Mouse (Mus musculus) thymus, postnatal 0 days (tissue): ENCODE measurements around the gene Erf. TPM values are rescaled to one million over a fixed set of nuclear protein-coding genes. Genes with fewer than 3 reads are reported as not detected.

Experiments
- DNase-seq: peaks from one replicate; pipeline ENCODE4 v3.0.0-alpha.2; 2015; ENCODE audit warnings: low spot score
- polyA plus RNA-seq: library from polyadenylated mRNA; unstranded; fragments of >200 nt; fragmentation: Nextera tagmentation; extraction: Ambion mirVana; gene quantifications from 2 replicates; pipeline ENCODE4 v1.2.1, GENCODE M21; 2015

Erf gene
- polyA plus RNA-seq, 1 experiment from 2014 or later, result 6.4 TPM

DNA sequence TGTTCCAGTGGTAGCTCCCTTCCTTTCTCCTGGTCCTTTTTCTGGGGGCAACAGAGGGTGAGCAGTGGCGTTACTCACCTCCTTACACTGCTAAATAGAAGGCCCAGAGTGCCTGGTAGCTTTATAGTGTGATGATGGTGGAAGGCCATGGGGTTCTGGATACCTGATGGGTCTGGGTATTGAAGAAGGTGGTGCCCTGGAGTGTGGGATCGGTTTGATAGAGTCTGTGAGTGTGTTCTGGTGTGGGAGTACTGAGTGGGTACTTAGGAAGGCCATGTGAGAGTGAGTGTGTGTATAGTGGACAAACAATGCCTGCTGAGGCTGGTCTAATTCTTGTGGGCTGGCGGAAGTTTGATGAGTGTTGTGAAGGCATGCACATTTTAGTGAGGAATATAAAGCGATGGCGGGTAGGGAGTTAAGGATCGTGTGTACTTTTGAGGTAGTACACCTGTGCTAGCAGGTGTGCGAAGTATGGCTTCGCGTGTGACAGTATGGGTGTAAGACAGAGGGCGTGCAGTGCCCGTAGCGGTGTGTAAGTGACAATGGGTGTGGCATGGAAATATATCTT lies 30.7 kb upstream of the Erf start:
- no peak for DNase-seq

DNA sequence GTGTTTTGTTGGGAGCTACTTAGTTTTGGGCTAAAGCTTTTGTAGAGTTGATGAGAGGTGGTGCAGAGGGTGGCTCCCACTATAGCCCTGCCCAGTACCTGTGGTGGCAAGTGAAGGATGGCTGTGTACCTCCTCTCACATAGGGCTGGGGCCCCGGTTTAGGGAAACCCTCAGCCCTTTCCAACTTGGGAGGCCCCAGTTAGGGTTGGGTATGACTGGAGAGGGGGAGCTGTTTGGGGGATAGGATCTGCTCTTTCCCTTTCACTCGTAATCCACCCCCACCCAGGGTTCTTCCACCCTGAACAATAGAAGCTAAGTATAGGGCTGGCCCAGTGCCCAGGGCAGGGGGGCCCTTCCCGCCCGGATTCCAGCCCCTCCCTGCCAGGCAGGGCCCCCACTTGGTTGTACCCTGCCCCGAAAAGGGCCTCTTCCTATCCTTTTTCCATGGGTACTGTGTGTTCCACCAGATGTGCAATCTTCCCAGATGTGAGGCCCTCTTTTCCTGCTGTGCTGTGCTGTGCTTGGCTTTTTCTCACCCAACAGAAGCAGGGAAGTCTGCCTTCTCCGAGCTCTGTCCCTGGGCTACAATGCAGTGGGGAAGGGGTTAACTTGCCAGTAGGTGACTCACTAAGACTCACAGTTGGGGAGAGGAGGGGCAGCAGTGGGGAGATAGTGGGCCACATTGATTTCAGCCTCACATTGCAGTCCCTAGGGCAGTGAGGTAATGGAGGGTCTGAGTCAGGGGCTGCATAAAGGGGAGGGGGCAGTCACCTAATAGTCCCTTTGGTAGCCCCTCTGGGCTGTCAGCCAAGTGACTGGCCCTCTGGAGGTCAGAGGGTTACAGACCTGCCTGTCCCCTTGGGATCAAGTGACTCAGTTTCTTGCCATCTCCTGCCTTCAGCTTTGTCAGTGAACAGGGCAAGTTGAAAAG lies 29.6 kb upstream of the Erf start:
- DNase-seq, result no peak

DNA sequence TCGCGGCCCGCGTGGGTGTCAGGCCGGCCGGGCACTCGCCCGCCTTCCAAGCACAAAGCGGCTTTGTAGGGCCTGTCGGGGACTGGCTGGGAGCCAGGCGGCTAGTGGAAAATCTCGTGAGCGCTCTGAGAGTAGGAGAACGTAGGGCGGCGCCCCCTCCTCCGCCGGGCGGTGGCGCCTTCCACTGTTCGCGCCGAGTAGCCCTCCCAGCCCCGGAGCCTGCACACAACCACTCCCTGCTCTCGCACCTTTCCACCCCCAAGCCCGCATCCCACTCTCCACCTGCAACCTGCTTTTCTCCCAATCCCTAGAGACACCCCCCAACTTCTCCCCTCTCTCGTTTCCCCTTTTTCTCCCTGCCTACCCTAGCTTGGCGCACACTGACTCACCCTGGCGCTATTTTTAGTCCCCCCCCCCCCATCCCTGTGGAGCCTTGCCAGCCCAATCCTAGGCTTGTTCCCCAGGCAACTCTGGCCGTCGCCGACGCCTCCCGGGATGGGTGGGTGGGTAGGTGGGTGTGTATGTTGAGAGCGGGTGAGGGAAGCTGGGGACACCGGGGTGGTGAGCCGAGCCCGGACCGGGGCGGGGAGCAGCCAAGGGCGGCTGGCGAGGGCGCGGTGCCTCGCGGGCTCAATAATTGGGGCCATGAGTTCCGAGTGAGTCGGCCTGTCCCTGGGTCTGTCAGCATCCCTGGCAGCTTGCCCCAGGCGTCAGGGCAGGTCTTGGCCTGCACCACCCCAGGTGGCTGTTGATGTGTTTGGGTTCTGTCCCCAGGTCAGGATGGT lies 28.7 kb upstream of the Erf start:
- peak; percentile 86 for DNase-seq

DNA sequence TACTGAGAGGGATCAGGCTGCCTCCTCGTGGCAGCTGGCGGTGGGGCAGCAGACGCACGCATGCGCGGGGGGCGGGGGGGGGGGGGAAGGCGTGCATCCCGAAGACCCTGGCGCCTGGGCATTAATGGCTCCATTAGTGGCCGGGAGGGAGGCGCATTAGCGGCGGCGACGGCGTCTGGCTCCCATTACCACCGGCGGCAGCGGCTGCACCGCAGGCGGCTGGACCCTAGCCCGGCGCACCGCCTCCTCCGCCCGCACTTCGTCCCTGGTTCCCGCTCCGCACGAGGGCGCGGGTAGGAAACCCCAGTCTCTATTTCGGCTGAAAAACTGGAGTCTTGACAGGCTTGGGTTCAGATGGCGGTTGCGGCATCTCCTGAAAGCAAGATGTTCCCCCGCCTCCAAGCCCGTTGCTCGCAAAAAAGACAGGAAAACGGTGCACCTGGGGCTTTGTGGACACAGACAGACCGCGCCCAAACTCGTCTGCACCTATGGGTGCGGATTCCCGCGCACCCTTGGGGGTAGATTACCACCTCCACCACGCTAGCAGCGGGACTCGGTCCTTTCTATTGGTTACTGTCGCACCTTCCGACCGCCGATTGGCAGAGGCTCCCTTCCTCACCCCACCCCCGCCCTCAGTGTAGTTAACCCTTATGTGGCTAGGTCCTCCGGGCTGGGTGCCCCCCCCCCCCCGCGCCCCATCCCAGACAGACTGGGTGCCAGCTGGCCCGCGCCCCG lies 27.9 kb upstream of the Erf start:
- DNase-seq, result peak; percentile 96

DNA sequence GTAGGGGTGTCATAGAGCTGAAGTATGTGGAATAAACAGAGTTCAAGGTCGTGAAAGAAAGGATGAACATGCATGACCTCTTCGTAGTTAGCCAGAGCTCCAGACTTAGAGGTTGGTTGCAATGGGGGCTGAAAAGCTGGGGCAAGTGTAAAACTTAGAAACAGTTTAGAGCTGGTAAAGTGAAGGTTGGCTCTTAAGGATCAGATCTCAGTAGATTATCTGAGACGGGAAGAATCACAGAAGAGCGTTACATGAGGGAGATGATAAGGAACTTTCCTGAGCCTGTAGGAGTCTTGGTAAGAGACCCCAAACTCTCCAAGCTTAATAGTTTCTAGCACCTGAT lies 27.4 kb upstream of the Erf start:
- DNase-seq, result peak; percentile 75

DNA sequence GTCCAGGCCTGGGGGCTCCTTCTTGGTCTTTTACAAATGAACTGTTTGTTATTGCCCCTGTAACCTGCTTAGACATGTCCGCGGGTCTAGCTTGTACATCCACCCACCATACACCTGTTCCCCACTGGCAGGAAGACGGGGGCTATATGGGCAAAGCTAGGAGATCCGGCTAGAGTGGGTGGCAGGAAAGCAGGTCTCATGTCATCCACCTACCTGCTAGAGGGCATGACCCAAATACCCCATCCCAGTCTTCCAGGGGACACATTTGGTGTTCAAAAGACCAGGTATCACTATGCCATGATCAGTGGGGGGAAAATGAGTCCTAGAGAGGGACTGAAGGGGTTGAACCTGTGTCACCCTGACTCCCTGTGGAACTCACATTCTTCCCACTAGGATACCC lies 26.8 kb upstream of the Erf start:
- no peak for DNase-seq

DNA sequence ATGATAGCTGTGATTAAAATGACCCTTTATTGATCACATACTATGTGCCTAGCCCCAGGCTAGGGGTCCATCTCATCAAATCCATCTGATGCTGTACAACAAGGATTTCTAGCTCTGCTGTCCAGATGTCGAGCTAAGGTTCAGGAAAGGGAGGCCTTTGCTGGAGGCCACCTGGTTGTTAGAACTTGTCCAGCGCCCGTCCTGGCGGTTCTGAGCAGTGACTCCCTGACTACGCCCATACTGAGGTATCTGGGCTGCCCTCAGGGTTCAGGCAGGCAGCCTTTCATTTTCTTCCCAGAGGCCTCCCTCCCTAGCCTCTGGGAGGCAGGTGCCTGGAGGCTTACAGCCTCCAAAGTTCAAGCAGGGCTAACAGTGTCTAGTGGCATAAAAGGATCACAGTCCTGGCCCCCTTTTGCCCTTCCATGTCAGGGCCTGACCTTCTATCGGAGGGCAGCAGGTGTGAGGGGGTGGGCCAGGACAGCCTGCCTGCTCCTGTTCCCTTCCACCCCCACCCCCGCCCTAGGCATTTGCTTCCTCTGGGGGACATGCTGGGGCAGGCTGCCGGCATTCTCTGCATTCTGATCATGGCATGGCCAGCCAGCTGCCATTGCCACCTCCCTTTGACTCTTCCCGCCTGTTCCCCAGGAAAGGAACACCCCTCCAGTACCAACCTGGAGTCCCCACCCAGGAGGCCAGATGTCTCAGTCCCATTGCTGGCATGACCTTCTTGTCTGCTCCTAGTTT lies 25.2 kb upstream of the Erf start:
- no peak for DNase-seq

DNA sequence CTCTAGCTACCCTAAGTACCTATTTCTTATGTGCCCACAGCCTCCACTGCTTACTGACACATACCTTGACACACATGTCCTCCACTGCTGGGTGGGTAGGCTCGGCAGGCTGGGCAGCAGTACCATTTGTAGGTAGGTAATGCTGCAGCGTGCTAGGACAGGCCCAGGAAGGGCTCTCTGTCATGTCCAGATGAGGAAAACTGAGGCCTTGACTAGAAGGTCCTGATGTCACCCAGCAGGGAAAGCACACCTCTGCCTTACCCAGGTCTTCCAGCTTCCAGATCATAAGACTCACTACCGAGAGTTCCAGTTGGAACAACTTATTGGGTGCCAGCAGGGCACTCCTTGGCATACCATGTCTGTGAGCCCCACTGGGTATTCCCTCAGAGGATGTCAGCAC lies 24.4 kb upstream of the Erf start:
- no peak for DNase-seq

DNA sequence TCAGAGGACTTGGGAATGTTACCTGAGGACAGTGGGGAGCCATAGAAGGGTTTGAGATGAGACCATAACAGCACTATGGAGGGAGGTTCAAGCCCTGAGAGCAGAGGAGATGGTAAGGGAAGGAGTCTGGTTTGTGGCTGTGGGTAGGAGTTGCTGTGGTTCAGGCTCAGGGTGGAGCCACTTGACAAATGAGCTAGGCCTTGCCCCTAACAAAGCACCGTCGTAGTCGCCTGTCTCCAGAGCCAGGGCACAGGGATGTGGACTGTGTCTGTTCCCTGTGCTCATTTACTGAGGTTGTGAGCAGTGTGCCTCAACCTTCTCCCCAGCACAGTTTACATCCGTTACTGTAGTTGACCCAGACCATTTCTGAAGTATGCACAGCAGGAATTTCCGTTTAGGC lies 24.0 kb upstream of the Erf start:
- DNase-seq, result peak; percentile 50

DNA sequence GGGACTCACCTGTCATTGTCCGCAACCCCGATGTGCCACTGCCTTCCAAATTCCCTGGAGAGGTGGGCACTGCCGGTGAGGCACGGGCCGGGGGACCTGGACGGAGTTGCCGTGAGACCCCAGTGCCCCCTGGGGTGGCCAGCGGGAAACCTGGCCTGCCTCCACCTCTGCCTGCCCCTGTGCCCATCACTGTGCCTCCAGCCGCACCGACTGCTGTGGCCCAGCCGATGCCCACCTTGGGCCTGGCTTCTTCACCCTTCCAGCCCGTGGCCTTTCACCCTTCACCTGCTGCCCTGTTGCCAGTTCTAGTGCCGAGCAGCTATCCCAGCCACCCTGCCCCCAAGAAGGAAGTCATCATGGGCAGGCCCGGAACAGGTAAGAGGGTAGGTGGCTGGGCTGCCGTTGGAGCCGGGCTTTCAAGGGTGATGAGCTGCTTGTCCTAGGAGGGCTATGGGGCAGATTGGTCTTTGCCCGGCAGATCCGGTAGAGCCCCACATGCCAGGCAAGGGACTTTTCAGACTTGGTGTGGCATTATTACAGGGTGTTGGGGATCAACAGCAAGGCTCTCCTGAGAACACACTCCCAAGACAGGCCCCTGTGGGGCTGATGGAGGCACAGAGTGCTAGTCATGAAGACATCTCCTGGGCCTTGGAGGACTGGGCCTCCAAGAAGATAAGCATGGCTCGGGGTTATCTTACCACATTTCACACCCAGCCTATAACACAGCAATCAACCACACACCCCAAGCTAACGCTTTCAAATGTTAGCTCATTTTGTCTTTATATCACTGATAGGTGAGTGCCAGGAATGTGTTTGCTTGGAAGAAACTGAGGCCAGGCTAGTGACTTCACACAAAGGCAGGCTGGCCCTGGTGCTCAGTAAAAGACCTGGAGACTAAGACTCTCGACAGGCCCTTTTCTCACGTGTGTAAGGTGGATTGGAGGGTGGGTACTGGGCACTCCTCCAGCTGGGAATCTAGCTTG lies 23.0 kb upstream of the Erf start:
- no peak for DNase-seq

DNA sequence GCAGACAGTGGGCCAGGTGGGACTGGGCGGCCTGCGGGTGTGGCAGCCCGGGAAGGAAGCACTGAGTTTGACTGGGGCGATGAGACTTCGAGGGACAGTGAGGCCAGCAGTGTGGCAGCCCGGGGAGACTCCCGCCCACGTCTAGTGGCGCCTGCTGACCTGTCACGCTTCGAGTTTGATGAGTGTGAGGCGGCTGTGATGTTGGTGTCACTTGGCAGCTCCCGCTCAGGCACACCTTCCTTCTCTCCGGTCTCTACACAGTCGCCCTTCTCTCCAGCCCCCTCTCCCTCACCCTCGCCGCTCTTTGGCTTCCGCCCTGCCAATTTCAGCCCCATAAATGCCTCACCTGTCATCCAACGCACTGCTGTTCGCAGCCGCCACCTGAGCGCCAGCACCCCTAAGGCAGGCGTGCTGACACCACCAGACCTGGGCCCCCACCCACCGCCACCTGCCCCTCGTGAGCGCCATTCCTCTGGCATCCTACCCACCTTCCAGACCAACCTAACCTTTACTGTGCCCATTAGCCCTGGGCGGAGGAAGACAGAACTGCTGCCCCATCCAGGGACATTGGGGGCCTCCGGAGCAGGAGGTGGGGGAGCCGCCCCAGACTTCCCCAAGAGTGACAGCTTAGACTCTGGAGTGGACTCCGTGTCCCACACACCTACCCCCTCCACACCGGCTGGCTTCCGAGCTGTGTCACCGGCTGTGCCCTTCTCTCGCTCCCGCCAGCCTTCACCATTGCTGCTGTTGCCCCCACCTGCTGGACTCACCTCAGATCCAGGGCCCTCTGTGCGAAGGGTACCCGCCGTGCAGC lies 22.1 kb upstream of the Erf start:
- no peak for DNase-seq

DNA sequence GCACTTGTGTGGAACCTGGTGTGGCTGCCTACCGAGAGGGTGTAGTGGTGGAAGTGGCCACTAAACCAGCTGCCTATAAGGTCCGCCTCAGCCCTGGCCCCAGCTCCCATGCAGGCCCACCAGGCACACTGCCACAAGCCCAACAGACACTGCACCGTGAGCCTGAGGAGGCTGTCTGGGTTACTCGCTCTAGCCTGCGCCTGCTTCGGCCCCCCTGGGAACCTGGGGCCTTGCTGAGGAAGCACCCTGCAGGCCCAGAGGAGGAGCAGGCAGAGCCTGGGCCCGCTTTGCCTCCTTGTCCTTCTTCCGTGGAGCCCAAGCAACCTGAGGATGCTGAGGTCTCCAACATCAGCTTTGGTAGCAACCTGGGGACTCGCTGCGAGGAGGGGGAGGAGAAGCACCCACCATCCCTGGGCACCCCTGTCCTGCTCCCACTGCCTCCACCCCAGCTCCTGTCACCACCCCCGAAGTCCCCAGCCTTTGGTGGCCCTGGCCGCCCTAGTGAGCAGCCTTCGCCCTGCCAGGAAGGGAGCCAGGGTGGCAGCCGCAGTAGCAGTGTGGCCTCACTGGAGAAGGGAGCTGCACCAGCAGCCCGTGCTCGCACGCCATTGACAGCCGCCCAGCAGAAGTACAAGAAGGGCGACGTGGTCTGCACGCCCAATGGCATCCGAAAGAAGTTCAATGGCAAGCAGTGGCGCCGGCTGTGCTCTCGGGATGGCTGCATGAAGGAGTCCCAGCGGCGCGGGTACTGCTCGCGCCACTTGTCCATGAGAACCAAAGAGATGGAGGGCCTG lies 21.3 kb upstream of the Erf start:
- DNase-seq, result no peak

DNA sequence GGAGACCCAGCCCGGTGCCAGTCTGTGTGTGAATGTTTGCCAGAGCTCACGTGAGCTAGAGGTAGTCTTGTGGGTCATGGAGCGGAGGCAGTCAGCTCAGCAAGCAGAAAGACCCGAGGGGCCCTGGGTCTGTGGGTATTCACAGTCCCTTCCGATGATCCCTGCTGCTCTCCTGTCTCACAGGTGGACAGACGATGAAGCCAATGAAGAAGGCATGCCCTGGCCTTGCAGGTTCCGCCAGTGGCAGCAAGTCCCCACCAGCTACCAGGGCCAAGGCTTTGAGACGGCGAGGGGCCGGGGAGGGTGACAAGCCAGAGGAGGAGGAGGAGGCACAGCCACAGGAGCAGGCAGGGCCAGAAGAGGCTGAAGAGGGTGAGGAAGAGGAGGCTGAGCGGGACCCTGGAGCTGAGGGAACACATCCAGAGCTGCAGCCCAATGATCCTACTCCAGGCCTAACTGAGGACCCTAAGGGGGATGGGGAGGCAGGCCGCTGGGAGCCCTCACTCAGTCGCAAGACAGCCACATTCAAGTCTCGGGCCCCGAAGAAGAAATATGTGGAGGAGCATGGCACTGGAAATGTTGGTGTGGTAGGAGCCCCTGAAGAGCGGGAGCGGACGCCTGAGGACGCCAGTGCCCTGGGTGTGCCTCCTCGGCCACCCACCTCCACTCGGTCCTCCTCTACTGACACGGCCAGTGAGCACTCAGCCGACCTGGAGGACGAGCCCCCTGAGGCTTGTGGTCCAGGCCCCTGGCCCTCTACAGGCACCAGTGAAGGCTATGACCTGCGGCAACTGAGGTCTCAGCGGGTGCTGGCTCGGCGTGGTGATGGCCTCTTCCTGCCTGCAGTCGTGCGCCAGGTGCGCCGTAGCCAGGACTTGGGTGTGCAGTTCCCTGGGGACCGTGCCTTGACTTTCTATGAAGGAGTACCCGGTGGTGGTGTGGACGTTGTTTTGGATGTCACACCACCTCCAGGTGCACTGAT lies 20.4 kb upstream of the Erf start:
- no peak for DNase-seq

DNA sequence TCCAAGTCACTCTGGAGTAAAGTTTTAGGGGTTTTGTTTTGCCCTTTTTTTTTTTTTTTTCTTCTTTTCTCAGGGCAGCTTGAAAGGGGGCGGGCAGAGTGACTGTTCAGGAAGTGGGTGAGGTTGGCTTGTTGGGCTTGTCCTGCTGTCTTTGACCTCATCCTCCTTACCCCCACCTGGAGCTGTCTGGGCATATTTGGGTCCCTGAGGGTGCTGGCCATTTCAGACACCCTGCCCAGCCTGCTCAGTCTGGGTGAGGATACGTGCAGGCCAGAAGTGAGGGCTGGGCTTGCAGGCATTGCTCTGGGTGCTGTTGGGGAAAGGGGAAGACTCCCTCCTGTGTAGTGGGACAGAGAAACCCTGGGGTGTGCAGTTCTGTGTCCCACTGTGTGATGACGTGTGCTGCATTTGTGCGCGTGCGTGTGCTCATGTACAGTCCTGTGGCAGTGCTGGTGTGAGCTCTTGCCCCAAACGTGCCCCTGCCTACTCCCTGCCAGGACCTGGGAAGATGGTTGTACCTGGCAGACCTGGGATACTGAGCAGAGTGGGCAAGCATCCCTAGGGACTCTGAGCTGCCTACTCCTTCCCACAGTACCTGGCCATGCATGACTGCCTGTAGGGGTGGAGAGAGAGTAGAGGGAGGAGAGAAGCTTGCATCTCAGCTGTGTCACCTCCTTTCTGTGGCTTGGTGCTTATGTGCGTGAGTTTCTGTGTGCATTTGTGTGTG lies 19.1 kb upstream of the Erf start:
- no peak for DNase-seq

DNA sequence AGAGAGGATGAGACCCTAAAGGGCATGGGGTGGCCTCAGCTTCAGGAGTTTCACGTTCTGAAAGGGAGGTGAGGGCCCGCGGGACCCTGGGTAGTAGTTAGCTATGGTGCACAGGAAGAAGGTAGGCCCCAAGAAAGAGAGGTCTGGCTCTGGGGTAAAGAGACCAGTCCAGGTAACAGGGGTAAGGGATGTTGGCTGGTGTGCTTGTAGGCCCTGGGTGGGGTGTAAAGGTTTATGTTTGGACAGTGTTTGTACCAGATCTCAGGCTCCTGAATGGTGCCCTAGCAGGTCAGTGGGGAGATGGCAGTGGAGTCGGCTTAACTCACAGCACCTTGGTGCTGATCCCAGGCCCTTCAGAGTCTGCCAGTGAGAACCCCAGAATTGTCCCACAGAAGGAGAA lies 18.5 kb upstream of the Erf start:
- peak; percentile 26 for DNase-seq

DNA sequence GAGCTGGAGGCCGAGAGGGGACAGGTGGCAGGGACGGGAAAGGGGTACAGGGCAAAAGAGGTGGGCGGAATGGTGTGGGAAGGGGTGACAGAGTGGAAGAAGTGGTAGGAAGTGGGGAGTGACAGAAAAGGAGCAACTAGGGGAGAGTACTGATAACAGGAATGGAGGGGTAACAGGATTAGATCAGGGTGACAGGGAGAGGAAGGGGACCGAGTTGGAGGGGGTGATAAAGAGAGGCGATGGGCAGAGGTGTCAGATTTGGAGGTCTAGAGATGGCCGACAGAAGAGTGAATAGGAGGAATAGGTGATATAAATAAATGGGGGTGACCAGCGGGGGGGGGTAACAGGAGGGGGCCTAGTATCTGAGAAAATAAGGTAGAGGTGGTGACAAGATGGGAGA lies 18.0 kb upstream of the Erf start:
- DNase-seq, result no peak
